Mouse (Mus musculus): ENCODE measurements around the gene Ints11. TPM values are rescaled to one million over a fixed set of nuclear protein-coding genes. Genes with fewer than 3 reads are reported as not detected.

Gene Ints11
- total and polyA plus RNA-seq, 3 experiments = 77.1 to 103 (median 83.9) TPM

- dilution Hi-C loops (cut with MboI; ENCODE audit: extremely low pct_ligation_motif_present, extremely low pct_unique_long_range_greater_than_20kb, low sequenced_read_pairs) = no loop called here
Measured at GRCm38 (mm10) chr4:155841003-155841454, 28.3 kb upstream of the Ints11 start.

GRCm38 (mm10) chr4:155841651-155842270, 27.6 kb upstream of the Ints11 start:
- Histone ChIP-seq H3K27ac (ENCODE audit: insufficient read depth, low read depth) (no peak overlapping the region), H3K79me2 (replicated peaks; ENCODE audit: control insufficient read depth, extremely low read depth, insufficient read depth, poor library complexity, severe bottlenecking) (no peaks in the 10 kb centered on the region), H3K36me3 (replicated peaks in 1 of 2; ENCODE audit: control insufficient read depth in 1 of 2, insufficient read depth in 1 of 2, low read length in 1 of 2) (peaks cover 17 to 23% of the 10 kb centered on the region in 2 experiments), H3K9me3 (replicated peaks; ENCODE audit: low read length) (peaks cover 3% of the 10 kb centered on the region), H3K27me3 (replicated peaks) (no peaks in the 10 kb centered on the region), H3K9ac (ENCODE audit: insufficient read depth, low read depth) (no peak overlapping the region), H3K4me1 (ENCODE audit: control insufficient read depth in 1 of 2, insufficient read depth in 2 of 2) (peaks cover 18 to 32% of the 10 kb centered on the region in 2 experiments), H3K4me2 (ENCODE audit: insufficient read depth, low read depth, poor library complexity, severe bottlenecking) (no peak overlapping the region), H3K4me3 (replicated peaks in 1 of 3; ENCODE audit: low read depth in 2 of 3, low read length in 2 of 3, poor library complexity in 1 of 3) (no peak overlapping the region)
- no peak for DNase-seq (ENCODE audit: extremely low read depth)
- dilution Hi-C loops (cut with MboI; ENCODE audit: extremely low pct_ligation_motif_present, extremely low pct_unique_long_range_greater_than_20kb, low sequenced_read_pairs) = no loop called here
- in situ Hi-C loops (cut with MboI; ENCODE audit: low pct_ligation_motif_present, low pct_unique_long_range_greater_than_20kb, low sequenced_read_pairs) = no loop called here
- TF ChIP-seq MYC (IDR thresholded peaks at IDR 0.05; ENCODE audit: low read depth, low read length) (no peak), TCF12 (IDR thresholded peaks at IDR 0.05; ENCODE audit: low read depth, low read length) (no peak), NRF1 (IDR thresholded peaks at IDR 0.05; ENCODE audit: low read depth, low read length) (no peak), MXI1 (IDR thresholded peaks at IDR 0.05; ENCODE audit: low read depth, low read length) (no peak), CHD1 (IDR thresholded peaks at IDR 0.05; ENCODE audit: low read depth, low read length) (no peak), BHLHE40 (IDR thresholded peaks at IDR 0.05; ENCODE audit: low read depth, low read length) (no peak), JUN (IDR thresholded peaks at IDR 0.05; ENCODE audit: insufficient read depth, low read depth, low read length) (no peak), ELF1 (IDR thresholded peaks at IDR 0.05; ENCODE audit: low read depth, low read length) (no peak), RAD21 (IDR thresholded peaks at IDR 0.05; ENCODE audit: low read depth, low read length) (no peak), UBTF (IDR thresholded peaks at IDR 0.05; ENCODE audit: low read depth, low read length) (no peak), RCOR1 (conservative IDR thresholded peaks at IDR 0.05; ENCODE audit: low read depth, low read length) (no peak), SMC3 (IDR thresholded peaks at IDR 0.05; ENCODE audit: low read depth, low read length) (no peak), CTCF (conservative IDR thresholded peaks at IDR 0.05 in 1 of 2, IDR thresholded peaks at IDR 0.05 in 1 of 2; ENCODE audit: low read depth in 2 of 2, low read length in 2 of 2) (no peak), ZKSCAN1 (IDR thresholded peaks at IDR 0.05; ENCODE audit: borderline replicate concordance, low read depth, low read length) (no peak), JUND (conservative IDR thresholded peaks at IDR 0.05; ENCODE audit: low read depth, low read length) (no peak), POLR2A (IDR thresholded peaks at IDR 0.05; ENCODE audit: low read depth, low read length) (no peak)

More at GRCm38 (mm10) chr4:155841003-155841454, 28.3 kb upstream of the Ints11 start:
- Histone ChIP-seq H3K9ac (ENCODE audit: insufficient read depth, low read depth) (peak overlapping the region; percentile 71; the same call in 1 of the 2 replicates), H3K9me3 (replicated peaks; ENCODE audit: low read length) (peaks cover 3% of the 10 kb centered on the region), H3K27ac (ENCODE audit: insufficient read depth, low read depth) (no peak overlapping the region), H3K4me1 (ENCODE audit: control insufficient read depth in 1 of 2, insufficient read depth in 2 of 2) (peaks cover 18 to 28% of the 10 kb centered on the region in 2 experiments), H3K36me3 (replicated peaks in 1 of 2; ENCODE audit: control insufficient read depth in 1 of 2, insufficient read depth in 1 of 2, low read length in 1 of 2) (peaks cover 17 to 23% of the 10 kb centered on the region in 2 experiments), H3K4me2 (ENCODE audit: insufficient read depth, low read depth, poor library complexity, severe bottlenecking) (peak overlapping the region; percentile 90), H3K4me3 (replicated peaks in 1 of 3; ENCODE audit: low read depth in 2 of 3, low read length in 2 of 3, poor library complexity in 1 of 3) (peak overlapping the region in 1 of 3 experiments; percentile 76), H3K79me2 (replicated peaks; ENCODE audit: control insufficient read depth, extremely low read depth, insufficient read depth, poor library complexity, severe bottlenecking) (no peaks in the 10 kb centered on the region), H3K27me3 (replicated peaks) (no peaks in the 10 kb centered on the region)
- in situ Hi-C loops (cut with MboI; ENCODE audit: low pct_ligation_motif_present, low pct_unique_long_range_greater_than_20kb, low sequenced_read_pairs) = no loop called here
- peak; percentile 23 for TF ChIP-seq SMC3 (IDR thresholded peaks at IDR 0.05; ENCODE audit: low read depth, low read length)
- TF ChIP-seq GABPA (IDR thresholded peaks at IDR 0.05; ENCODE audit: insufficient replicate concordance, low read depth, low read length) = no peak
- TF ChIP-seq TBP (conservative IDR thresholded peaks at IDR 0.05; ENCODE audit: low read depth, low read length) = no peak
- no peak for TF ChIP-seq KAT2A (IDR thresholded peaks at IDR 0.05; ENCODE audit: insufficient replicate concordance, low read length)
- TF ChIP-seq MAZ (IDR thresholded peaks at IDR 0.05; ENCODE audit: low read depth, low read length) = 0 out of 2 replicates have a peak, but pooled peaks have one; percentile 23
- TF ChIP-seq CTCF (conservative IDR thresholded peaks at IDR 0.05 in 1 of 2, IDR thresholded peaks at IDR 0.05 in 1 of 2; ENCODE audit: low read depth in 2 of 2, low read length in 2 of 2) = peak in 1 of 2 experiments; percentile 53; a peak in 2 of 4 replicates
- DNase-seq (ENCODE audit: extremely low read depth) = no peak

Measured in CH12.LX (cell line).